Mouse (Mus musculus): ENCODE measurements around the gene Lrig2.

DNA sequence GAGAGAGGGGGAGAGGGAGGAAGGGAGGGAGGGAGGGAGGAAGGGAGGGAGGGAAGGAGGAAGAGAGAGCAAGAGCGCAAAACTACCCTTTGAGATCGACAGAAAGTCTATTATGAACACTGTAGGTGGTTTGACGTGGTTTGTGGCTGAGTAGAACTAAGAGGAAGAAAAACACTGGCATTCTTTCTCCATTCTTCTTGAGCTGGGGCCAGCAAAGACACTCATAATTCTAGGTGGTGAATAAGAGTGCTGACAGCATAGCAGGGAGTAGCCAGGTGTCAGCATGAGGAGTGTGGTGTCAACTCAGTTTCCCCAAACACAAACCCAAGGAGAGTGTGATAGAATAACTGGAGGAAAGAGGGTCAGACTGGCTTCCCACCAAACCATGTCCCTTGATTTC is 8.8 kb upstream of the Lrig2 start:
- TF ChIP-seq POLR2A (IDR thresholded peaks at IDR 0.05; ENCODE audit: extremely low read depth, insufficient read depth, low read length) (no peak), CTCF (IDR thresholded peaks at IDR 0.05; ENCODE audit: extremely low read depth, insufficient read depth, low read length) (no peak)

Measured in cortical plate, adult 2 months (tissue).